Mouse (Mus musculus) MEL (cell line): ENCODE measurements at regions not wholly inside any gene's neighbourhood (a gene's known extent, or its start where the extent isn't known, plus 50 kb on each side); places are given as distances from the start of the nearest gene placed in this dataset.

Experiments used
- DNase-seq: peaks from one replicate; pipeline ENCODE4 v3.0.0; 2011; ENCODE audit warnings: low read depth, low spot score
- H3K27ac ChIP-seq: 2 replicates; pipeline ENCODE4 v1.5.1; 2012; ENCODE audit warnings: low read depth, mild to moderate bottlenecking, control low read depth, low read length, moderate library complexity; ENCODE audit not compliant: control insufficient read depth
- H3K27me3 ChIP-seq, 2 experiments: fragments of 150-350 bp in 1 of 2; sonication (generic) in 1 of 2; 2 replicates each; pipeline ENCODE4 v1.6.1; 2012; ENCODE audit warnings: low read length in 2 of 2, mild to moderate bottlenecking in 2 of 2, improper control_type of control experiment in 1 of 2, moderate library complexity in 1 of 2; ENCODE audit not compliant: insufficient read depth in 2 of 2, control insufficient read depth in 1 of 2
- H3K36me3 ChIP-seq, 2 experiments: 2 replicates each; pipeline ENCODE4 v1.6.1; 2012 to 2014; ENCODE audit warnings: low read length in 2 of 2, improper control_type of control experiment in 1 of 2, inconsistent platforms in 1 of 2, mild to moderate bottlenecking in 1 of 2; ENCODE audit not compliant: insufficient read depth in 2 of 2, control insufficient read depth in 1 of 2
- H3K4me1 ChIP-seq, 2 experiments: fragments of 150-350 bp in 1 of 2; sonication (generic) in 1 of 2; 2 replicates each; pipeline ENCODE4 v1.6.1; 2012; ENCODE audit warnings: low read length in 2 of 2, improper control_type of control experiment in 1 of 2, mild to moderate bottlenecking in 1 of 2; ENCODE audit not compliant: insufficient read depth in 2 of 2, control insufficient read depth in 1 of 2
- H3K4me3 ChIP-seq, 2 experiments: fragments of 150-350 bp in 1 of 2; sonication (generic) in 1 of 2; 2 replicates each; pipeline ENCODE4 v1.5.1; 2012; ENCODE audit warnings: low read depth in 2 of 2, low read length in 2 of 2, mild to moderate bottlenecking in 2 of 2, moderate library complexity in 2 of 2, control low read depth in 1 of 2, improper control_type of control experiment in 1 of 2; ENCODE audit not compliant: control insufficient read depth in 1 of 2, insufficient read depth in 1 of 2
- H3K79me2 ChIP-seq: 2 replicates; pipeline ENCODE4 v1.6.1; 2012; ENCODE audit warnings: mild to moderate bottlenecking, low read length, moderate library complexity; ENCODE audit not compliant: control insufficient read depth, poor library complexity, insufficient read depth
- H3K9ac ChIP-seq: 2 replicates; pipeline ENCODE4 v1.6.1; 2012; ENCODE audit warnings: low read depth, mild to moderate bottlenecking, control low read depth, low read length, moderate library complexity; ENCODE audit not compliant: control insufficient read depth, poor library complexity, severe bottlenecking
- H3K9me3 ChIP-seq: fragments of 150-350 bp; sonication (generic); replicated peaks from 2 replicates; pipeline ENCODE4 v1.6.1; 2012; ENCODE audit warnings: mild to moderate bottlenecking, low read length, improper control_type of control experiment, moderate library complexity; ENCODE audit not compliant: insufficient read depth
- CHD1 ChIP-seq: IDR thresholded peaks from 2 replicates; pipeline ENCODE4 v1.6.1; 2012; ENCODE audit warnings: low read depth, mild to moderate bottlenecking, inconsistent platforms, low read length, improper control_type of control experiment
- CTCF ChIP-seq, 3 experiments: IDR thresholded peaks in 2 of 3; conservative IDR thresholded peaks in 1 of 3; 2 replicates each; pipeline ENCODE4 v1.5.1; 2011 to 2012; ENCODE audit warnings: low read length in 3 of 3, low read depth in 2 of 3, mild to moderate bottlenecking in 2 of 3, improper control_type of control experiment in 1 of 3, inconsistent platforms in 1 of 3, mixed read lengths in 1 of 3, moderate library complexity in 1 of 3; ENCODE audit not compliant: control insufficient read depth in 1 of 3, insufficient read depth in 1 of 3, poor library complexity in 1 of 3, severe bottlenecking in 1 of 3
- E2F4 ChIP-seq: IDR thresholded peaks from 2 replicates; pipeline ENCODE4 v1.6.1; 2011; ENCODE audit warnings: low read depth, low read length, improper control_type of control experiment, borderline replicate concordance
- EP300 ChIP-seq, 2 experiments: IDR thresholded peaks; 2 replicates each; pipeline ENCODE4 v1.6.1; 2011; ENCODE audit warnings: improper control_type of control experiment in 2 of 2, low read length in 2 of 2, low read depth in 1 of 2, mild to moderate bottlenecking in 1 of 2
- HCFC1 ChIP-seq: IDR thresholded peaks from 2 replicates; pipeline ENCODE4 v1.6.1; 2012; ENCODE audit warnings: low read depth, mild to moderate bottlenecking, inconsistent platforms, low read length, improper control_type of control experiment, moderate library complexity
- JUND ChIP-seq: IDR thresholded peaks from 2 replicates; pipeline ENCODE4 v1.6.1; 2011; ENCODE audit warnings: low read depth, mild to moderate bottlenecking, improper control_type of control experiment, low read length
- MAFK ChIP-seq: IDR thresholded peaks from 2 replicates; pipeline ENCODE4 v1.6.1; 2011; ENCODE audit warnings: low read depth, mild to moderate bottlenecking, low read length, improper control_type of control experiment, borderline replicate concordance
- MAX ChIP-seq: IDR thresholded peaks from 2 replicates; pipeline ENCODE4 v1.6.1; 2011; ENCODE audit warnings: low read length, improper control_type of control experiment
- MAZ ChIP-seq: IDR thresholded peaks from 2 replicates; pipeline ENCODE4 v1.6.1; 2012; ENCODE audit warnings: low read depth, mild to moderate bottlenecking, inconsistent platforms, low read length, improper control_type of control experiment
- MXI1 ChIP-seq: IDR thresholded peaks from 2 replicates; pipeline ENCODE4 v1.6.1; 2011; ENCODE audit warnings: mild to moderate bottlenecking, low read depth, low read length, improper control_type of control experiment
- POLR2A ChIP-seq, 2 experiments: IDR thresholded peaks; 2 replicates each; pipeline ENCODE4 v1.6.1; 2011 to 2012; ENCODE audit warnings: low read length in 2 of 2, mild to moderate bottlenecking in 2 of 2, control low read depth in 1 of 2, improper control_type of control experiment in 1 of 2, low read depth in 1 of 2, moderate library complexity in 1 of 2; ENCODE audit not compliant: control insufficient read depth in 1 of 2, insufficient read depth in 1 of 2, poor library complexity in 1 of 2
- POLR2AphosphoS5 ChIP-seq: IDR thresholded peaks from 2 replicates; pipeline ENCODE4 v1.6.1; 2012; ENCODE audit warnings: low read depth, borderline replicate concordance, mild to moderate bottlenecking, inconsistent platforms, low read length, moderate library complexity, mixed read lengths
- RAD21 ChIP-seq: IDR thresholded peaks from 2 replicates; pipeline ENCODE4 v1.6.1; 2011; ENCODE audit warnings: mild to moderate bottlenecking, low read depth, low read length, improper control_type of control experiment
- RCOR1 ChIP-seq: IDR thresholded peaks from 2 replicates; pipeline ENCODE4 v1.6.1; 2012; ENCODE audit warnings: low read depth, mild to moderate bottlenecking, inconsistent platforms, low read length, improper control_type of control experiment
- SMC3 ChIP-seq: IDR thresholded peaks from 2 replicates; pipeline ENCODE4 v1.6.1; 2011; ENCODE audit warnings: low read depth, low read length, improper control_type of control experiment
- USF2 ChIP-seq, 2 experiments: IDR thresholded peaks; 2 replicates each; pipeline ENCODE4 v1.6.1; 2011 to 2012; ENCODE audit warnings: improper control_type of control experiment in 2 of 2, low read length in 2 of 2, borderline replicate concordance in 1 of 2, inconsistent platforms in 1 of 2, low read depth in 1 of 2, mild to moderate bottlenecking in 1 of 2; ENCODE audit not compliant: insufficient read depth in 1 of 2
- ZC3H11A ChIP-seq: IDR thresholded peaks from 2 replicates; pipeline ENCODE4 v1.6.1; 2012; ENCODE audit warnings: low read depth, mild to moderate bottlenecking, inconsistent platforms, low read length, improper control_type of control experiment
- ZMIZ1 ChIP-seq: IDR thresholded peaks from 2 replicates; pipeline ENCODE4 v1.6.1; 2012; ENCODE audit warnings: low read depth, mild to moderate bottlenecking, inconsistent platforms, low read length, improper control_type of control experiment, moderate library complexity
- ZNF384 ChIP-seq: IDR thresholded peaks from 2 replicates; pipeline ENCODE4 v1.6.1; 2012; ENCODE audit warnings: low read depth, mild to moderate bottlenecking, inconsistent platforms, low read length, improper control_type of control experiment

DNA sequence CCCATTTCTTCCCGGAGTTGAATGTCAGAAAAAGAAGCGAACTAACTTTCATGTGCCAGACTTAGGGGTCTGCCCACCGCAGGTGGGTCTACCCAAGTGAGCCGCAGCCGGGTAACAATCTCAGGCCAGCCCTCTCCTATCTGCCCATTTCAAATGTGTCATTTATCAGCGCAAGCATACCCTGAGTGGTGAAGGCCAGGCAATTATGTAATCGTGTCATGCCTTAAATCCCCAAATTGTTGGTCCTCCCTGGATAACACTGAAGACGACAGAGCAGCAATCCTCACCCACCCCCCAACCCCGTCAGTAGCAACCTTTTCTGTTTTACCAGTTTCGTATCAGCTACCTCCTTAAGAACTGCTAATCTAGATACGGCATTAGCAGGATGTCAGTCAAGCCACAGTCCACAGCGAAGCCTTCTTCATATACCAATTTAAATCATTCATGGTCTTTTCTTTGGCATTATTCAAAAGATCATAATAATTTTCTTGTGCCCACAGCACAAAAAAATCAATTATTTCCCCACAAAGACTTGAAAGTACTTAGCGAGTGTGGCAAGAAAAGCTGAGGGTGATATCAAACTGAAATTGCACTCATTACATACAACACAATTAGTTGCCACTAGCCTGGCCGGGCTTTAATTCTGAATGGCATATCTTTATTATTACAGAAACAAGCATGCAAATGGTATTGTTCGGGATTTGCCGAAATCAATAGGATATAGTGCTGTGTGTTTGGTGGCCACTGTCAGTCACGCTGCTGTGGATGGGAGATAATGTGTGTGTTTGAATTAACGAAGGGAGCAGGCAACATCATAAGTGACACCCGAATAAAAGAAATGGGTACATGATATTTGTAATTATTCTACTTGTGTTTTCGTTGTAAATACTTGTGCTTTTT lies 85.1 kb upstream of the Six3 start:
- Histone ChIP-seq H3K79me2 (no peaks in the 10 kb centered on the region), H3K9me3 (no peaks in the 10 kb centered on the region), H3K36me3 (no peaks in the 10 kb centered on the region), H3K9ac (no peak overlapping the region), H3K4me1 (no peaks in the 10 kb centered on the region), H3K27ac (no peak overlapping the region)
- TF ChIP-seq SMC3 (no peak), MAX (no peak), ZMIZ1 (no peak), USF2 (IDR thresholded peaks at IDR 0.05; ENCODE audit: borderline replicate concordance in 1 of 2, insufficient read depth in 1 of 2, low read depth in 1 of 2, low read length in 2 of 2) (no peak), CHD1 (no peak), MXI1 (no peak), MAZ (no peak), E2F4 (no peak), POLR2AphosphoS5 (no peak)
- TF ChIP-seq, all 39 proteins: peak for 0
- H3K27me3 ChIP-seq = peaks cover 0 to 3% of the 10 kb centered on the region in 2 experiments; a peak in 2 of 4 replicates
- H3K4me3 ChIP-seq = no peak overlapping the region
- no peak for DNase-seq

DNA sequence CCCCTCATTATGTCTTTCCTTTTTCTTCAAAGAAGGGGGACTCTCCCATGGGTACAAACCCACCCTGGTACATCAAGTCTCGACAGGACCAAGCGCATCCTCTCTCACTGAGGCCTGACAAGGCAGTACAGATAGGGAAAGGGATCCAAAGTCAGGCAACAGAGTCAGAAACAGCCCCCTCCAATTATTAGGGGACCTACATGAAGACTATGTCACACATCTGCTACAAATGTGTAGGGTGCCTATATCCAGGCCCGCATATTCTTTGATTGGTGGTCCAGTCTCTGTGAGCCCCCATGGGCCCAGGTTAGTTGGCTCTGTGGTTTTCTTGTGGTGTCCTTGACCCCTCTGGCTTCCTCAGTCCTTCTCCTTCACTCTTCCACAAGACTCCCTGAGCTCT lies 77.1 kb upstream of the Six3 start:
- no peak overlapping the region for H3K9ac ChIP-seq
- no peaks in the 10 kb centered on the region for H3K9me3 ChIP-seq
- DNase-seq = no peak
- no peaks in the 10 kb centered on the region for H3K4me1 ChIP-seq
- no peaks in the 10 kb centered on the region for H3K36me3 ChIP-seq
- no peak overlapping the region for H3K4me3 ChIP-seq
- no peak overlapping the region for H3K27ac ChIP-seq
- H3K27me3 ChIP-seq = peaks cover 0 to 2% of the 10 kb centered on the region in 2 experiments; a peak in 3 of 4 replicates
- no peaks in the 10 kb centered on the region for H3K79me2 ChIP-seq
- no peak for TF ChIP-seq E2F4
- no peak for TF ChIP-seq MAFK
- no peak for TF ChIP-seq ZNF384
- TF ChIP-seq USF2 (IDR thresholded peaks at IDR 0.05; ENCODE audit: borderline replicate concordance in 1 of 2, insufficient read depth in 1 of 2, low read depth in 1 of 2, low read length in 2 of 2) = no peak
- TF ChIP-seq JUND = no peak
- no peak for TF ChIP-seq MXI1
- no peak for TF ChIP-seq CHD1
- TF ChIP-seq CTCF (IDR thresholded peaks at IDR 0.05 in 2 of 3, conservative IDR thresholded peaks at IDR 0.05 in 1 of 3; ENCODE audit: control insufficient read depth in 1 of 3, insufficient read depth in 1 of 3, low read depth in 2 of 3, low read length in 3 of 3, poor library complexity in 1 of 3, severe bottlenecking in 1 of 3) = no peak
- no peak for TF ChIP-seq RCOR1
- no peak for TF ChIP-seq HCFC1
- no peak for TF ChIP-seq EP300 (IDR thresholded peaks at IDR 0.05; ENCODE audit: low read depth in 1 of 2, low read length in 2 of 2)
- TF ChIP-seq POLR2A (IDR thresholded peaks at IDR 0.05; ENCODE audit: control insufficient read depth in 1 of 2, insufficient read depth in 1 of 2, low read depth in 1 of 2, low read length in 2 of 2, poor library complexity in 1 of 2) = no peak
- no peak for TF ChIP-seq RAD21
- no peak for TF ChIP-seq ZC3H11A
